In genomic region chr5:92970480-92970879, GRCm38 (mm10) we compare ENCODE assay signal across 9 mouse cellular contexts.
DNase-seq lines count a peak whose midpoint lies in the region; ATAC-seq and TF ChIP-seq lines count a peak whose summit lies in the region.
"Had no signal": no experiment of that assay in that cellular context is flagged by ENCODE, and none has a peak within 500 bp of the region (broad histone marks: within the 10 kb centered on the region; RNA-seq: fewer than 3 reads in every experiment).

No protein-coding gene starts in this region.

- no peak overlapping the region for H3K4me2 ChIP-seq in kidney, embryonic 16.5 days (replicated peaks; ENCODE audit: low read depth, low read length)
- H3K4me2 ChIP-seq: limb, embryonic 15.5 days had no signal

- ATAC-seq in CD4-positive, CD25-positive, alpha-beta regulatory T cell, adult 4 months = no peak
- ATAC-seq in kidney, embryonic 16.5 days (ENCODE audit: low FRiP score, low TSS enrichment) = no peak

- peaks cover 3% of the 10 kb centered on the region; the same call in 1 of the 2 replicates for H3K4me1 ChIP-seq in kidney, embryonic 16.5 days (ENCODE audit: insufficient read depth, low read length)
- H3K4me1 ChIP-seq in E14TG2a.4 (replicated peaks; ENCODE audit: low read depth, low read length) = peaks cover 27% of the 10 kb centered on the region
- H3K4me1 ChIP-seq: limb, embryonic 15.5 days had no signal

- peaks cover 4% of the 10 kb centered on the region; the same call in 1 of the 2 replicates for H3K36me3 ChIP-seq in kidney, embryonic 16.5 days (ENCODE audit: insufficient read depth, low read length)
- peaks cover 13% of the 10 kb centered on the region for H3K36me3 ChIP-seq in E14TG2a.4 (ENCODE audit: insufficient read depth, low read length)
- H3K36me3 ChIP-seq: limb, embryonic 15.5 days had no signal

- no peak overlapping the region for H3K9ac ChIP-seq in kidney, embryonic 16.5 days (replicated peaks; ENCODE audit: low read length)
- H3K9ac ChIP-seq: limb, embryonic 15.5 days had no signal

- H3K27ac ChIP-seq in kidney, embryonic 16.5 days (ENCODE audit: low read length) = no peak overlapping the region
- H3K27ac ChIP-seq: limb, embryonic 15.5 days had no signal

- H3K27me3 ChIP-seq in kidney, embryonic 16.5 days (ENCODE audit: insufficient read depth, low read length) = no peaks in the 10 kb centered on the region
- H3K27me3 ChIP-seq in E14TG2a.4 (ENCODE audit: insufficient read depth, low read length) = no peaks in the 10 kb centered on the region
- H3K27me3 ChIP-seq: limb, embryonic 15.5 days had no signal

- TF ChIP-seq CTCF in E14TG2a.4 (conservative IDR thresholded peaks at IDR 0.05; ENCODE audit: low read length) = peak; percentile 80

- H3K4me3 ChIP-seq in kidney, embryonic 16.5 days (ENCODE audit: low read length) = no peak overlapping the region
- no peak overlapping the region for H3K4me3 ChIP-seq in E14TG2a.4 (replicated peaks; ENCODE audit: low read length)
- H3K4me3 ChIP-seq: limb, embryonic 15.5 days had no signal

- H3K9me3 ChIP-seq in kidney, embryonic 16.5 days (ENCODE audit: low read length) = no peaks in the 10 kb centered on the region
- H3K9me3 ChIP-seq in E14TG2a.4 (ENCODE audit: low read length) = no peaks in the 10 kb centered on the region
- H3K9me3 ChIP-seq: limb, embryonic 15.5 days had no signal

- 35% methylated on average over 7 of the region's 7 CpGs for WGBS in kidney, embryonic 16.5 days

- peak; percentile 11 for DNase-seq in CD4-positive, CD25-positive, alpha-beta regulatory T cell, adult 2 months (ENCODE audit: low read depth, low spot score)
- DNase-seq in kidney, postnatal 36 days = peak; percentile 35 to 66
- DNase-seq in forelimb bud, embryonic 11.5 days (ENCODE audit: low read depth, low spot score) = peak; percentile 65
- DNase-seq in testis, postnatal 10 days (ENCODE audit: low spot score) = no peak
- DNase-seq in right cerebral cortex, postnatal 10 days (ENCODE audit: low spot score in 2 of 2) = no peak

Comparison
In these comparisons a context has a peak if more than half of its experiments do, and no peak if none do; other contexts are left out.
1. DNase-seq: peak in CD4-positive, CD25-positive, alpha-beta regulatory T cell, adult 2 months (single experiment), kidney, postnatal 36 days (2 of 2) and forelimb bud, embryonic 11.5 days (single experiment); none in testis, postnatal 10 days (single experiment) and right cerebral cortex, postnatal 10 days (0 of 2).